Comparison of ENCODE assay signal across 24 mouse cellular contexts in the genomic region with DNA sequence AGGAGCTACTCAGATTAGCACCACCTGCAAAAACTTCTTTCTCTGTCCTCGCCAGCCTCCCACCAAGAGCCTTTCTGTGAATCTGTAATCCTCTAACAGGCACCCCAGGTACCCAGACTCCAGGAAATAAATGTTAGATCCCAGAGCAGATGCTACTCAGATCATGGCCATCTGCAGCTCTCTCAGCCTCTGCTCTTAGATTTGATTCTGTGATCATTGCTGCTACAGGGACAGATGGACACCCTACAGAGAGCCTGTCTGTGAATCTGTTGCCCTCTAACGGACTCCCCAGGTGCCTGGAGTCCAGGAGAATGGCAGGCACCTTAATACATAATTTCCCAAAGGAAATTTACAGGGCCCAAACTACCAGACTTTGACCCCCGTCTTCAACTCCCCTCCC. TPM values are rescaled to one million over a fixed set of nuclear protein-coding genes. Genes with fewer than 3 reads are reported as not detected.
A peak's percentile ranks its signal among the peaks of the same experiment; 100 is the strongest.
DNase-seq lines count a peak whose midpoint lies in the region; ATAC-seq and TF ChIP-seq lines count a peak whose summit lies in the region.
"Had no signal": no experiment of that assay in that cellular context is flagged by ENCODE, and none has a peak within 500 bp of the region (broad histone marks: within the 10 kb centered on the region; RNA-seq: fewer than 3 reads in every experiment).

No protein-coding gene starts in this region.

- whole genome bisulfite sequencing in midbrain, embryonic 14.5 days, result 28% methylated on average over 3 of the region's 3 CpGs

- TF ChIP-seq CTCF in brain, embryonic 14.5 days (IDR thresholded peaks at IDR 0.05; ENCODE audit: borderline replicate concordance, extremely low read depth, insufficient read depth, insufficient read length), result no peak

- no peak overlapping the region for H3K9ac ChIP-seq in midbrain, embryonic 14.5 days (replicated peaks; ENCODE audit: low read length)
- H3K9ac ChIP-seq: forebrain, embryonic 13.5 days had no signal

- H3K9me3 ChIP-seq in midbrain, embryonic 14.5 days (ENCODE audit: control insufficient read depth, low read length), result no peaks in the 10 kb centered on the region
- H3K9me3 ChIP-seq: forebrain, embryonic 13.5 days had no signal

- ATAC-seq in monocyte, adult 5-6 weeks (replicated peaks; ENCODE audit: insufficient number of reproducible peaks, low FRiP score, low TSS enrichment, poor library complexity, severe bottlenecking), result no peak
- ATAC-seq in midbrain, embryonic 14.5 days (ENCODE audit: low FRiP score, low TSS enrichment), result no peak
- ATAC-seq: forebrain, embryonic 13.5 days had no signal

- no peaks in the 10 kb centered on the region for H3K36me3 ChIP-seq in midbrain, embryonic 14.5 days (ENCODE audit: control insufficient read depth, insufficient read depth, low read length)

- no peaks in the 10 kb centered on the region for H3K27me3 ChIP-seq in midbrain, embryonic 14.5 days (ENCODE audit: control insufficient read depth, insufficient read depth, low read length)
- H3K27me3 ChIP-seq: forebrain, embryonic 13.5 days had no signal

- H3K4me3 ChIP-seq in midbrain, embryonic 14.5 days (replicated peaks; ENCODE audit: low read depth, low read length), result no peak overlapping the region
- H3K4me3 ChIP-seq: forebrain, embryonic 13.5 days; left cerebral cortex, adult 2 months; megakaryocyte, embryonic 14.5 days had no signal

- no peak overlapping the region for H3K27ac ChIP-seq in midbrain, embryonic 14.5 days (replicated peaks; ENCODE audit: low read depth, low read length)
- H3K27ac ChIP-seq: forebrain, embryonic 13.5 days; left cerebral cortex, adult 2 months had no signal

- no peak overlapping the region for H3K4me2 ChIP-seq in midbrain, embryonic 14.5 days (ENCODE audit: low read length)
- H3K4me2 ChIP-seq: forebrain, embryonic 13.5 days; liver, embryonic 11.5 days had no signal

- peak; percentile 13 for DNase-seq in brain, embryonic 14.5 days (ENCODE audit: low read depth)
- DNase-seq in cerebellum, adult 11 months, result peak; percentile 85
- DNase-seq in cerebellum, postnatal 10 days, result peak; percentile 73 to 80
- DNase-seq in layer of hippocampus, adult 9-10 months (ENCODE audit: low spot score), result peak; percentile 36
- no peak for DNase-seq in thymus, postnatal 25 days
- no peak for DNase-seq in midbrain, embryonic 14.5 days
- DNase-seq: adrenal gland, adult 8-10 months; gastrocnemius, postnatal 14 days; heart, adult 18-20 months; heart, postnatal 36 days; kidney, adult 9 months; kidney, postnatal 36 days; lung, adult 18-20 months had no signal

- H3K4me1 ChIP-seq in midbrain, embryonic 14.5 days (ENCODE audit: control insufficient read depth, insufficient read depth, low read length), result no peaks in the 10 kb centered on the region
- H3K4me1 ChIP-seq: forebrain, embryonic 13.5 days; megakaryocyte, embryonic 14.5 days had no signal

- no peak for TF ChIP-seq POLR2A in brain, embryonic 14.5 days (IDR thresholded peaks at IDR 0.05; ENCODE audit: borderline replicate concordance, extremely low read depth, insufficient read depth, insufficient read length, poor library complexity, severe bottlenecking)

RNA-seq across cellular contexts. Expression of gene Cox8c, which starts 9.1 kb away (rescaled TPM):
- polyA plus RNA-seq in brain, embryonic 14.5 days (2012; rRNA removed), result not detected in 2 replicates
- not detected in 3 replicates for total RNA-seq in monocyte, adult 5-6 weeks (2017)
- not detected in 2 replicates for polyA plus RNA-seq in midbrain, embryonic 14.5 days (2014; fragmentation: Nextera tagmentation; extraction: Ambion mirVana)
- total RNA-seq: adrenal gland, adult 8-10 months; common myeloid progenitor, adult 5-6 weeks; gastrocnemius, postnatal 14 days; heart, adult 18-20 months; heart, postnatal 36 days; left cerebral cortex, adult 2 months had no signal
- polyA plus RNA-seq: embryonic facial prominence, embryonic 11.5 days; forebrain, embryonic 13.5 days; frontal cortex, adult 2 months; heart, embryonic 14.5 days; limb, embryonic 11.5 days; liver, embryonic 11.5 days; neural tube, embryonic 11.5 days had no signal

RNA-seq across cellular contexts. Expression of gene Btbd7, which starts 29.9 kb away (rescaled TPM):
- 26.9 and 31.4 TPM in 2 replicates for polyA plus RNA-seq in brain, embryonic 14.5 days (2012; rRNA removed)
- 27.2 to 52.0 TPM (median 37.5 TPM) in 3 replicates for total RNA-seq in monocyte, adult 5-6 weeks (2017)
- polyA plus RNA-seq in midbrain, embryonic 14.5 days (2014; fragmentation: Nextera tagmentation; extraction: Ambion mirVana), result 19.1 and 20.5 TPM in 2 replicates

RNA-seq across cellular contexts. Expression of gene Unc79, which starts 40.5 kb away (rescaled TPM):
- 40.6 and 43.1 TPM in 2 replicates for polyA plus RNA-seq in brain, embryonic 14.5 days (2012; rRNA removed)
- total RNA-seq in monocyte, adult 5-6 weeks (2017), result 0.19 TPM in 1 of 3 replicates, not detected in the others
- 13.6 and 15.4 TPM in 2 replicates for polyA plus RNA-seq in midbrain, embryonic 14.5 days (2014; fragmentation: Nextera tagmentation; extraction: Ambion mirVana)
- total RNA-seq: heart, postnatal 36 days had no signal

Comparison
In these comparisons a context has a peak if more than half of its experiments do, and no peak if none do; other contexts are left out.
1. DNase-seq: peak in brain, embryonic 14.5 days (single experiment), cerebellum, adult 11 months (single experiment), cerebellum, postnatal 10 days (2 of 2) and layer of hippocampus, adult 9-10 months (single experiment); none in thymus, postnatal 25 days (single experiment) and midbrain, embryonic 14.5 days (single experiment).